Mouse (Mus musculus) stomach, postnatal 0 days (tissue): Measurements from ENCODE around the gene Gm10972.

Experiments
- CTCF ChIP-seq: IDR thresholded peaks from 2 replicates; pipeline ENCODE4 v1.5.1; 2016; ENCODE audit warnings: antibody characterized with exemption, low read depth, mild to moderate bottlenecking, moderate library complexity
- EP300 ChIP-seq: optimal IDR thresholded peaks from 2 replicates; pipeline ENCODE3; 2016; ENCODE audit warnings: antibody characterized with exemption

DNA sequence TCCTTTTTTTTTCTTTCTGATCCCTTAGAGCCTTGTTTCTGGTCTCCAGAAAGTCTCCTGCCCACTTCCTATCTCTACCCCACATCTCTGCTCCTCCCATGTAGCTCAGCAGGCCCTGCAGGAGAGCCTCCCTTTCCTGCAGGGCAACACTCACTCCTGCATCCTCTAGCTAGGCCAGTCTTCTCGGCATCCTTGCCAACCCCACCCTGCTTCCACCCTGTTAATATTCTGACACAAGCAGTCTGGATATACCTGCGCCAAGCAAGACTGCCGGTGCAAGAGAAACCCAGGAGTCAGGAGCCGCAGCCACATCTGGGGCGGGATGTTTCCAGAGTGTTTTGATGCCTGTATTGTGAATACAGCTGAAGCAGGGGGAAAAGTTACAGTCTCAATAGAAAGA, 31.1 kb upstream of the Gm10972 start:
- no peak for TF ChIP-seq EP300
- TF ChIP-seq CTCF: no peak
